Mouse (Mus musculus): ENCODE results near the gene Spint2.

DNA sequence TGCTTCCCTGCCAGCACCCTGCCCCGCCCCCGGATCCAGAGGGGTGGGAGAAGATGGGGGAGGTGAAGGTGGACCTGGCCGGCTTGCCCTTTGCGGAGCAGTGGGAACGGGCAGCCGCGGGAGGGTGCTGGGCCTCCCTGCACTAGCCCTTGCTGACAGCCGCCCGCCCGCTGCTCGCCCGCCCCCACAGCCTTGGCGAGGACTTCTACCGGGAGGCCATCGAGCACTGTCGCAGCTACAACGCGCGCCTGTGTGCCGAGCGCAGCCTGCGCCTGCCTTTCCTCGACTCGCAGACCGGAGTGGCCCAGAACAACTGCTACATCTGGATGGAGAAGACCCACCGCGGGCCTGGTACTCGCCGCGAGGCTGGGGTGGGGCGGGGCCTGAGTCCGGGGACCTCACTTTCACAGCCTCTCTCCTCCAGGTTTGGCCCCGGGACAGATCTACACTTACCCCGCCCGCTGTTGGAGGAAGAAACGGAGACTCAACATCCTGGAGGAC, 27.6 kb upstream of the Spint2 start:
- no peak for TF ChIP-seq CTCF (IDR thresholded peaks at IDR 0.05; ENCODE audit: extremely low read depth, insufficient read depth, low read length)
- no peak for TF ChIP-seq POLR2A (IDR thresholded peaks at IDR 0.05; ENCODE audit: extremely low read depth, insufficient read depth, low read length)

Measured in cortical plate, adult 2 months (tissue).